Comparison of ENCODE assay signal across 7 mouse cellular contexts in genomic region chr5:125136996-125137671, GRCm38 (mm10). TPM values are rescaled to one million over a fixed set of nuclear protein-coding genes. Genes with fewer than 3 reads are reported as not detected.
DNase-seq lines count a peak whose midpoint lies in the region; ATAC-seq and TF ChIP-seq lines count a peak whose summit lies in the region.

No protein-coding gene starts in this region.

- H3K27ac ChIP-seq in ES-E14 (ENCODE audit: insufficient read depth, low read depth, low read length, poor library complexity, severe bottlenecking): no peak overlapping the region
- H3K27ac ChIP-seq in heart, embryonic 12.5 days (ENCODE audit: poor library complexity, severe bottlenecking): 0 out of 2 replicates have a peak overlapping the region, but pooled peaks have one; percentile 10
- H3K27ac ChIP-seq in liver, embryonic 11.5 days (ENCODE audit: low read depth, low read length): no peak overlapping the region
- H3K27ac ChIP-seq in neural tube, embryonic 14.5 days (ENCODE audit: low read depth, low read length): peak overlapping the region; percentile 66

- DNase-seq in A20 (ENCODE audit: low read depth, low spot score): peak; percentile 30
- peak; percentile 74 for DNase-seq in ES-E14 (ENCODE audit: low read depth, low spot score)
- no peak for DNase-seq in liver, embryonic 11.5 days (ENCODE audit: low spot score)
- no peak for DNase-seq in gastrocnemius, postnatal 14 days
- DNase-seq in layer of hippocampus, adult 11-12 months (ENCODE audit: low spot score): no peak

- in situ Hi-C loops in ES-E14 (cut with MboI; ENCODE audit: low sequenced_read_pairs in 2 of 2, unreplicated experiment in 2 of 2): no loop called here

- ATAC-seq in heart, embryonic 12.5 days (ENCODE audit: insufficient number of reproducible peaks, low FRiP score): no peak
- 0 out of 2 replicates have a peak, but pooled peaks have one; percentile 32 for ATAC-seq in liver, embryonic 11.5 days (replicated peaks; ENCODE audit: low FRiP score)
- no peak for ATAC-seq in neural tube, embryonic 14.5 days (ENCODE audit: low read depth)

- no peak overlapping the region for H3K4me2 ChIP-seq in heart, embryonic 12.5 days
- H3K4me2 ChIP-seq in liver, embryonic 11.5 days: no peak overlapping the region
- no peak overlapping the region for H3K4me2 ChIP-seq in neural tube, embryonic 14.5 days (ENCODE audit: low read depth, low read length)

- WGBS in heart, embryonic 12.5 days: 49% methylated on average over 14 of the region's 14 CpGs
- 47% methylated on average over 14 of the region's 14 CpGs for WGBS in liver, embryonic 11.5 days
- 53% methylated on average over 14 of the region's 14 CpGs for WGBS in neural tube, embryonic 14.5 days

- H3K4me3 ChIP-seq in ES-E14 (ENCODE audit: insufficient read depth in 1 of 2, low read depth in 1 of 2, low read length in 2 of 2, poor library complexity in 1 of 2, severe bottlenecking in 1 of 2): no peak overlapping the region
- H3K4me3 ChIP-seq in heart, embryonic 12.5 days: no peak overlapping the region
- no peak overlapping the region for H3K4me3 ChIP-seq in liver, embryonic 11.5 days (ENCODE audit: low read depth, low read length)
- no peak overlapping the region for H3K4me3 ChIP-seq in neural tube, embryonic 14.5 days (ENCODE audit: low read depth, low read length)

- no peaks in the 10 kb centered on the region for H3K9me3 ChIP-seq in ES-E14 (ENCODE audit: control insufficient read depth, insufficient read depth, low read depth, low read length)
- no peaks in the 10 kb centered on the region for H3K9me3 ChIP-seq in heart, embryonic 12.5 days (replicated peaks)
- H3K9me3 ChIP-seq in liver, embryonic 11.5 days (ENCODE audit: control insufficient read depth, low read length): no peaks in the 10 kb centered on the region
- no peaks in the 10 kb centered on the region for H3K9me3 ChIP-seq in neural tube, embryonic 14.5 days (ENCODE audit: control insufficient read depth, low read length)

- H3K27me3 ChIP-seq in heart, embryonic 12.5 days (replicated peaks): no peaks in the 10 kb centered on the region
- H3K27me3 ChIP-seq in liver, embryonic 11.5 days (replicated peaks; ENCODE audit: control insufficient read depth, insufficient read depth, low read length): no peaks in the 10 kb centered on the region
- no peaks in the 10 kb centered on the region for H3K27me3 ChIP-seq in neural tube, embryonic 14.5 days (ENCODE audit: control insufficient read depth, insufficient read depth, low read length)

- H3K4me1 ChIP-seq in ES-E14 (ENCODE audit: control insufficient read depth in 2 of 2, insufficient read depth in 2 of 2, low read length in 2 of 2, poor library complexity in 1 of 2): peaks cover 5 to 28% of the 10 kb centered on the region in 2 experiments; a peak in 2 of 4 replicates
- H3K4me1 ChIP-seq in heart, embryonic 12.5 days (replicated peaks): peaks cover 90% of the 10 kb centered on the region
- H3K4me1 ChIP-seq in liver, embryonic 11.5 days (replicated peaks; ENCODE audit: control insufficient read depth, insufficient read depth, low read length): peaks cover 58% of the 10 kb centered on the region
- H3K4me1 ChIP-seq in neural tube, embryonic 14.5 days (ENCODE audit: control insufficient read depth, insufficient read depth, low read length): peaks cover 76% of the 10 kb centered on the region

- intact Hi-C loops in gastrocnemius, postnatal 14 days (cut with DNase I; ENCODE audit: low total_unique reads): no loop called here

- H3K9ac ChIP-seq in ES-E14 (ENCODE audit: insufficient read depth, low read depth, low read length, poor library complexity, severe bottlenecking): peak overlapping the region; percentile 9; the same call in 1 of the 2 replicates
- H3K9ac ChIP-seq in heart, embryonic 12.5 days: no peak overlapping the region
- H3K9ac ChIP-seq in liver, embryonic 11.5 days (ENCODE audit: low read depth, low read length): peak overlapping the region; percentile 8; the same call in 1 of the 2 replicates
- H3K9ac ChIP-seq in neural tube, embryonic 14.5 days (replicated peaks; ENCODE audit: low read depth, low read length): no peak overlapping the region

- H3K36me3 ChIP-seq in ES-E14 (ENCODE audit: control insufficient read depth, insufficient read depth, low read length, poor library complexity, severe bottlenecking): no peaks in the 10 kb centered on the region
- H3K36me3 ChIP-seq in heart, embryonic 12.5 days: no peaks in the 10 kb centered on the region
- no peaks in the 10 kb centered on the region for H3K36me3 ChIP-seq in liver, embryonic 11.5 days (ENCODE audit: control insufficient read depth, insufficient read depth, low read length)
- H3K36me3 ChIP-seq in neural tube, embryonic 14.5 days (ENCODE audit: control insufficient read depth, insufficient read depth, low read length): no peaks in the 10 kb centered on the region

TF ChIP-seq in ES-E14, 5 proteins besides CTCF, POLR2A, EP300 and RAD21:
- TF ChIP-seq CHD2 (IDR thresholded peaks at IDR 0.05; ENCODE audit: low read depth, low read length): no peak
- TF ChIP-seq ZNF384 (IDR thresholded peaks at IDR 0.05; ENCODE audit: low read depth, low read length): no peak
- TF ChIP-seq HCFC1 (IDR thresholded peaks at IDR 0.05; ENCODE audit: borderline replicate concordance, insufficient read depth, low read length): no peak
- no peak for TF ChIP-seq MAFK (IDR thresholded peaks at IDR 0.05; ENCODE audit: insufficient read depth, low read depth, low read length)

RNA-seq across cellular contexts. Expression of gene Ncor2, which starts 41.9 kb away (rescaled TPM):
- 19.8 and 19.9 TPM in 2 replicates for total RNA-seq in ES-E14 (2012; rRNA removed)
- polyA plus RNA-seq in heart, embryonic 12.5 days (2016; fragmentation: Nextera tagmentation; extraction: Ambion mirVana): 17.0 and 18.6 TPM in 2 replicates
- polyA plus RNA-seq in liver, embryonic 11.5 days (2014; fragmentation: Nextera tagmentation; extraction: Ambion mirVana): 14.0 and 17.2 TPM in 2 replicates
- polyA plus RNA-seq in neural tube, embryonic 14.5 days (2014; fragmentation: Nextera tagmentation; extraction: Ambion mirVana): 29.1 and 32.8 TPM in 2 replicates
- total RNA-seq in gastrocnemius, postnatal 14 days (2021): 10 to 100 TPM; 85.9 to 97.7 TPM

Comparison
In these comparisons a context has a peak if more than half of its experiments do, and no peak if none do; other contexts are left out.
1. DNase-seq: peak in A20 (single experiment) and ES-E14 (single experiment); none in liver, embryonic 11.5 days (single experiment), gastrocnemius, postnatal 14 days (single experiment) and layer of hippocampus, adult 11-12 months (single experiment).
2. H3K27ac ChIP-seq: peak in heart, embryonic 12.5 days (single experiment) and neural tube, embryonic 14.5 days (single experiment); none in ES-E14 (single experiment) and liver, embryonic 11.5 days (single experiment).
3. H3K9ac ChIP-seq: peak in ES-E14 (single experiment) and liver, embryonic 11.5 days (single experiment); none in heart, embryonic 12.5 days (single experiment) and neural tube, embryonic 14.5 days (single experiment).